Mouse (Mus musculus) hindbrain, postnatal 0 days (tissue): ENCODE data around the gene Zc2hc1c. TPM values are rescaled to one million over a fixed set of nuclear protein-coding genes. Genes with fewer than 3 reads are reported as not detected.
"Not testable (repeated sequence)": the region's sequence is repeated elsewhere in the genome, so short reads cannot be mapped to it uniquely, and the experiment has no call there.

Experiments used
- ATAC-seq: fragments of 200-750 bp; cut with Nextera tagmentation; 2 replicates; pipeline ENCODE4 v1.8.0; 2017; ENCODE audit warnings: mild to moderate bottlenecking, moderate TSS enrichment, moderate library complexity
- DNase-seq: peaks from one replicate; pipeline ENCODE4 v3.0.0-alpha.2; 2015; ENCODE audit warnings: low spot score
- H3K27ac ChIP-seq: fragments of 300-500 bp; sonication (generic); 2 replicates; pipeline ENCODE4 v1.5.1; 2014; ENCODE audit warnings: mild to moderate bottlenecking
- H3K27me3 ChIP-seq: fragments of 300-500 bp; sonication (generic); 2 replicates; pipeline ENCODE4 v1.6.1; 2014; ENCODE audit warnings: low read length, mixed read lengths; ENCODE audit not compliant: insufficient read depth
- H3K36me3 ChIP-seq: fragments of 300-500 bp; sonication (generic); 2 replicates; pipeline ENCODE4 v1.6.1; 2014; ENCODE audit warnings: low read length, mixed read lengths; ENCODE audit not compliant: insufficient read depth
- H3K4me1 ChIP-seq: fragments of 300-500 bp; sonication (generic); 2 replicates; pipeline ENCODE4 v1.6.1; 2014; ENCODE audit warnings: antibody characterized with exemption, low read length, mixed read lengths; ENCODE audit not compliant: insufficient read depth
- H3K4me2 ChIP-seq: fragments of 300-500 bp; sonication (generic); 2 replicates; pipeline ENCODE4 v1.6.1; 2014; ENCODE audit warnings: low read depth, mild to moderate bottlenecking, low read length, moderate library complexity, mixed read lengths
- H3K4me3 ChIP-seq: fragments of 300-500 bp; sonication (generic); 2 replicates; pipeline ENCODE4 v1.5.1; 2014; ENCODE audit warnings: low read length
- H3K9ac ChIP-seq: fragments of 300-500 bp; sonication (generic); replicated peaks from 2 replicates; pipeline ENCODE4 v1.6.1; 2014; ENCODE audit warnings: mild to moderate bottlenecking, low read length, moderate library complexity, mixed read lengths
- H3K9me3 ChIP-seq: fragments of 300-500 bp; sonication (generic); 2 replicates; pipeline ENCODE4 v1.6.1; 2016; ENCODE audit warnings: low read length, mixed read lengths
- CTCF ChIP-seq: IDR thresholded peaks from 2 replicates; pipeline ENCODE4 v1.5.1; 2016; ENCODE audit warnings: antibody characterized with exemption, control low read depth, low read depth
- WGBS: fragments of 180-500 bp; shearing (Covaris S2); extraction: QIAGEN DNeasy Blood & Tissue Kit; methylation state at CpG from one replicate; pipeline ENCODE4 v1.1.7; 2014; 5-methylcytosine and 5-hydroxymethylcytosine counted together
- polyA plus RNA-seq: library from polyadenylated mRNA; unstranded; fragments of >200 nt; fragmentation: Nextera tagmentation; extraction: Ambion mirVana; gene quantifications from 2 replicates; pipeline ENCODE4 v1.2.1, GENCODE M21; 2015
- total RNA-seq: library from RNA; depleted of rRNA; stranded (reverse); fragments of >200 nt; gene quantifications from 2 replicates; pipeline ENCODE4 v1.2.3, GENCODE M21; 2014

Gene Zc2hc1c
- total and polyA plus RNA-seq, 2 experiments from 2014 or later = 1.1 to 1.4 TPM

GRCm38 (mm10) chr12:85273508-85273907 is 14.9 kb upstream of the Zc2hc1c start:
- no peaks in the 10 kb centered on the region for H3K36me3 ChIP-seq
- 91% methylated on average over 10 of the region's 10 CpGs for WGBS
- no peaks in the 10 kb centered on the region; the same call in 1 of the 2 replicates for H3K4me1 ChIP-seq
- DNase-seq (no peak), ATAC-seq (no peak)
- no peaks in the 10 kb centered on the region for H3K27me3 ChIP-seq
- no peak overlapping the region for H3K27ac ChIP-seq
- H3K9ac ChIP-seq = no peak overlapping the region
- H3K9me3 ChIP-seq = no peaks in the 10 kb centered on the region
- no peak for TF ChIP-seq CTCF
- H3K4me3 ChIP-seq = no peak overlapping the region
- no peak overlapping the region for H3K4me2 ChIP-seq

GRCm38 (mm10) chr12:85276273-85276672 is 12.1 kb upstream of the Zc2hc1c start:
- H3K27ac ChIP-seq = no peak overlapping the region
- H3K4me1 ChIP-seq = no peaks in the 10 kb centered on the region
- no peak for TF ChIP-seq CTCF
- H3K27me3 ChIP-seq = no peaks in the 10 kb centered on the region
- H3K9ac ChIP-seq = no peak overlapping the region
- H3K4me3 ChIP-seq = no peak overlapping the region
- no peak for ATAC-seq
- H3K4me2 ChIP-seq = no peak overlapping the region
- H3K9me3 ChIP-seq = no peaks in the 10 kb centered on the region
- WGBS = 61% methylated on average over 5 of the region's 5 CpGs
- no peaks in the 10 kb centered on the region for H3K36me3 ChIP-seq
- no peak for DNase-seq

GRCm38 (mm10) chr12:85278919-85279318 is 9.5 kb upstream of the Zc2hc1c start:
- H3K36me3 ChIP-seq = no peaks in the 10 kb centered on the region
- peak; percentile 16; the same call in 1 of the 2 replicates for TF ChIP-seq CTCF
- ATAC-seq = no peak
- WGBS = 94% methylated on average over 10 of the region's 10 CpGs
- H3K27me3 ChIP-seq = no peaks in the 10 kb centered on the region
- DNase-seq = no peak
- H3K4me3 ChIP-seq = no peak overlapping the region
- H3K27ac ChIP-seq = no peak overlapping the region
- no peak overlapping the region for H3K9ac ChIP-seq
- no peaks in the 10 kb centered on the region for H3K4me1 ChIP-seq
- H3K9me3 ChIP-seq = no peaks in the 10 kb centered on the region
- no peak overlapping the region for H3K4me2 ChIP-seq

- H3K4me3 ChIP-seq = peak overlapping the region; percentile 55
- TF ChIP-seq CTCF = no peak
- H3K9ac ChIP-seq = peak overlapping the region; percentile 64
- no peaks in the 10 kb centered on the region for H3K36me3 ChIP-seq
- peak overlapping the region; percentile 63 for H3K4me2 ChIP-seq
- 8% methylated on average over 10 of the region's 10 CpGs for WGBS
- ATAC-seq (peak; percentile 39; the same call in 1 of the 2 replicates), DNase-seq (no peak)
- no peaks in the 10 kb centered on the region for H3K27me3 ChIP-seq
- H3K9me3 ChIP-seq = no peaks in the 10 kb centered on the region
- H3K4me1 ChIP-seq = no peaks in the 10 kb centered on the region
- H3K27ac ChIP-seq = peak overlapping the region; percentile 76; the same call in 1 of the 2 replicates
These were observed 8.9 kb upstream of the Zc2hc1c start for GRCm38 (mm10) chr12:85279396-85280080.

- peak overlapping the region; percentile 63 for H3K4me2 ChIP-seq
- no peak for TF ChIP-seq CTCF
- peak overlapping the region; percentile 55 for H3K4me3 ChIP-seq
- H3K27me3 ChIP-seq = no peaks in the 10 kb centered on the region
- peak; percentile 98 for DNase-seq
- H3K27ac ChIP-seq = peak overlapping the region; percentile 76
- no peaks in the 10 kb centered on the region for H3K36me3 ChIP-seq
- peak; percentile 98 for ATAC-seq
- under 1% methylated on average over 31 of the region's 31 CpGs for WGBS
- no peaks in the 10 kb centered on the region for H3K9me3 ChIP-seq
- peak overlapping the region; percentile 64 for H3K9ac ChIP-seq
- no peaks in the 10 kb centered on the region for H3K4me1 ChIP-seq
These were observed 8.1 kb upstream of the Zc2hc1c start for GRCm38 (mm10) chr12:85280105-85280844.

GRCm38 (mm10) chr12:85280845-85281651 is 7.3 kb upstream of the Zc2hc1c start:
- Histone ChIP-seq H3K36me3 (no peaks in the 10 kb centered on the region), H3K9ac (no peak overlapping the region), H3K27ac (no peak overlapping the region), H3K27me3 (no peaks in the 10 kb centered on the region), H3K4me1 (no peaks in the 10 kb centered on the region), H3K4me2 (peak overlapping the region; percentile 63), H3K9me3 (no peaks in the 10 kb centered on the region), H3K4me3 (peak overlapping the region; percentile 55)
- DNase-seq (no peak), ATAC-seq (no peak)
- no peak for TF ChIP-seq CTCF
- WGBS = 41% methylated on average over 12 of the region's 12 CpGs

GRCm38 (mm10) chr12:85281756-85282155 is 6.6 kb upstream of the Zc2hc1c start:
- H3K4me3 ChIP-seq, H3K9me3 ChIP-seq, ATAC-seq, H3K4me1 ChIP-seq, H3K27me3 ChIP-seq, H3K27ac ChIP-seq, H3K36me3 ChIP-seq, H3K9ac ChIP-seq, DNase-seq, H3K4me2 ChIP-seq: not testable (repeated sequence)
- WGBS = 89% methylated on average over 1 of the region's 4 CpGs
